Mouse (Mus musculus): ENCODE measurements around the gene Irf4. TPM values are rescaled to one million over a fixed set of nuclear protein-coding genes. Genes with fewer than 3 reads are reported as not detected.

Gene Irf4
- polyA plus RNA-seq, 1 experiment from 2014 or later, result 0.06 TPM

DNA sequence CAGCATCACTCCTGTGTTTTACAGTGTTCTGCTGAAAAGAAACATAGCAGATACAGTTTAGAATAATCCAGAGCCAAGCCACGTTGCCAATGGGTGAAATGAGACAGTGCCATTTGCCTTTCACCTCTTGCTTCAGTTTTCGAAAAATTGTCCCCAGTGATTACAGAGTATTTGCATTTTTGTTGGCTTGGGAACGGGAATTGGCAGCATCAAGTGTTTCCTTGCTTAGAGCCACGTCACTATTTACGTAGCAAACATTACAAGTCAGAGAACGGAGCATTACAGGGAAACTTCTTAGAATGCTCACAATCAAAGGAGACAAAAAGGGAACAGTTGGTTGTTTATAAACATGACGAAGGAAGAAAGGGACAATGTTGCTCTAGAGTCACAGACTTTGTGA lies 3.9 kb upstream of the Irf4 start:
- no peak overlapping the region for H3K9ac ChIP-seq
- no peak overlapping the region for H3K4me2 ChIP-seq
- H3K36me3 ChIP-seq (replicated peaks), result no peaks in the 10 kb centered on the region
- no peaks in the 10 kb centered on the region for H3K9me3 ChIP-seq
- no peak overlapping the region for H3K4me3 ChIP-seq (replicated peaks)
- no peak for ATAC-seq (ENCODE audit: low FRiP score)
- 77% methylated on average over 7 of the region's 7 CpGs for WGBS
- H3K4me1 ChIP-seq, result peaks cover 16% of the 10 kb centered on the region
- no peak overlapping the region for H3K27ac ChIP-seq
- H3K27me3 ChIP-seq, result peaks cover 41% of the 10 kb centered on the region

- Histone ChIP-seq H3K36me3 (replicated peaks) (no peaks in the 10 kb centered on the region), H3K4me2 (no peak overlapping the region), H3K27me3 (peaks cover 61% of the 10 kb centered on the region), H3K9me3 (no peaks in the 10 kb centered on the region), H3K4me3 (replicated peaks) (no peak overlapping the region), H3K4me1 (peaks cover 25% of the 10 kb centered on the region), H3K27ac (no peak overlapping the region), H3K9ac (no peak overlapping the region)
- WGBS, result 78% methylated on average over 5 of the region's 5 CpGs
- no peak for ATAC-seq (ENCODE audit: low FRiP score)
Measured at GRCm38 (mm10) chr13:30747068-30747467, 2.0 kb upstream of the Irf4 start.

GRCm38 (mm10) chr13:30747504-30747903 lies 1.5 kb upstream of the Irf4 start:
- no peak overlapping the region for H3K27ac ChIP-seq
- no peaks in the 10 kb centered on the region for H3K9me3 ChIP-seq
- H3K9ac ChIP-seq, result no peak overlapping the region
- no peaks in the 10 kb centered on the region for H3K36me3 ChIP-seq (replicated peaks)
- no peak overlapping the region for H3K4me3 ChIP-seq (replicated peaks)
- H3K4me1 ChIP-seq, result peaks cover 25% of the 10 kb centered on the region
- H3K27me3 ChIP-seq, result peaks cover 64% of the 10 kb centered on the region
- no peak overlapping the region for H3K4me2 ChIP-seq
- no peak for ATAC-seq (ENCODE audit: low FRiP score)
- WGBS, result 78% methylated on average over 11 of the region's 11 CpGs

- 59% methylated on average over 11 of the region's 11 CpGs for WGBS
Measured at GRCm38 (mm10) chr13:30748321-30748720, 705 bp upstream of the Irf4 start.

DNA sequence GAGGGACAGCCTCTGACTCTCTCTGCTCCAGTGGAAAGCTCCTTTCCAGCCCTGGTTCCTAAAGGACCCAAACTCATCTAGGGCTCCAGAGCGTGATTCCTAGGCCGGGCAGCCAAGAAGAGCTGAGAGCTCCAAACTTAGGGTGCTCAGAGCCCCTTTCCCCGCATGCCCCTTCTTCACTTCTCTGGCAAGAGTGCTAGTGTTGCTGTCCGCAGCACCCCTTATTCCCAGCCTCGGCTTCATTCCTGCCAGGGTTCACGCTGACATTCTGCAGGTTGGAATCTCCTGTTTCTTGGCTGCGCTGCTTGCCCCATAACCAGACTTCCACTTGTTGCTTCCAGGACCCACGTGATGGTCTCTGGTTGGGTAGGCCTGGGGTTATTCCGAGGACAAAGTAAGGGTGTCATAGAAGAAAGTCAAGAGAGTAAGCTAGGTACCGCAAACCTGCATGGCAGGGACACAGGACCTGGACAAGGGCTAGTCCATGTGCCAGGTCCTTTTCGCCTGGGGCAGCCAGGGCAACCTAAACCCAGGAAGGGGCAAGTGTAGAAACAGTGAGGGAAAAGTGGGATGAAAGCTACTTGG lies 623 bp downstream of the Irf4 start:
- H3K36me3 ChIP-seq (replicated peaks), result no peaks in the 10 kb centered on the region
- no peak for ATAC-seq (ENCODE audit: low FRiP score)
- no peak overlapping the region; the same call in 1 of the 2 replicates for H3K9ac ChIP-seq
- H3K4me1 ChIP-seq, result peaks cover 25% of the 10 kb centered on the region
- peak overlapping the region; percentile 68 for H3K4me2 ChIP-seq
- 5% methylated on average over 11 of the region's 11 CpGs for WGBS
- peaks cover 75% of the 10 kb centered on the region for H3K27me3 ChIP-seq
- H3K4me3 ChIP-seq (replicated peaks), result peak overlapping the region; percentile 42
- H3K27ac ChIP-seq, result no peak overlapping the region
- H3K9me3 ChIP-seq, result no peaks in the 10 kb centered on the region

More at GRCm38 (mm10) chr13:30748321-30748720, 705 bp upstream of the Irf4 start:
- Histone ChIP-seq H3K9me3 (no peaks in the 10 kb centered on the region), H3K4me1 (peaks cover 25% of the 10 kb centered on the region), H3K27me3 (peaks cover 73% of the 10 kb centered on the region), H3K4me3 (replicated peaks) (no peak overlapping the region), H3K27ac (no peak overlapping the region), H3K9ac (no peak overlapping the region), H3K4me2 (peak overlapping the region; percentile 68; the same call in 1 of the 2 replicates), H3K36me3 (replicated peaks) (no peaks in the 10 kb centered on the region)
- ATAC-seq (ENCODE audit: low FRiP score), result no peak

DNA sequence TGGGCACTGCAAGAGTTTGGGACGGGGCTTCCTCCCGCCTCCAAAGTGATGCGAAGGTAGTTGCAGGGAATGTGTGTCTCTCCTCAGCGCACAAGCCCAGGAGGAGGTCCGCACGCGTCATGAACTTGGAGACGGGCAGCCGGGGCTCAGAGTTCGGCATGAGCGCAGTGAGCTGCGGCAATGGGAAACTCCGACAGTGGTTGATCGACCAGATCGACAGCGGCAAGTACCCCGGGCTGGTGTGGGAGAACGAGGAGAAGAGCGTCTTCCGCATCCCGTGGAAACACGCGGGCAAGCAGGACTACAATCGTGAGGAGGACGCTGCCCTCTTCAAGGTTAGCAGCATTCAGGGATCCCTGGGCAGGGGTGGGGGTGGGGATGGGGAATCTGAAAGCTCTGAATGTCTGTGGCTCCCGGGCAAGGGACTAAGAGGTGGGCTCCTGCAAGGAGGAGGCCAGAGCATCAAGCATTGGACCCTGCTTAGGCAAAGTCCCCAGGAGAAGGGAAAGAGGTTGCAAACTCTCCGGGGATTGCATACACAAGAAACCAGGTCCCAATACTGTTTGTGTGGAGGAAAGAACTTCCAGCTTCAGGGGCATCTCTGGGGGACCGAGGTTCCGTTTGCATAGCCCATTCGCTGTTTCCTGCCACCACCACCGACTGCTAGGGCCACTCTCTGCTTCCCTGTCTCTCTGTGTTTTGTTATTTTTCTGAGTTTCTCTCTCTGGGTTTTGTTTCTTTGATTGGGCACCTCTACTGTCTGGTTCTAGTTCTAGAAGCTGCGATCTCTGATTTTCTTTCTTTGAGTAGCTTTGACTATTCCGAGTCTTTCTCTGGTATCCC lies 1.7 kb downstream of the Irf4 start:
- WGBS, result 2% methylated on average over 33 of the region's 33 CpGs
- H3K4me1 ChIP-seq, result peaks cover 25% of the 10 kb centered on the region
- no peak overlapping the region for H3K9ac ChIP-seq
- 0 out of 2 replicates have a peak, but pooled peaks have one; percentile 9 for ATAC-seq (ENCODE audit: low FRiP score)
- no peaks in the 10 kb centered on the region for H3K36me3 ChIP-seq (replicated peaks)
- H3K27me3 ChIP-seq, result peaks cover 69% of the 10 kb centered on the region
- H3K4me3 ChIP-seq (replicated peaks), result peak overlapping the region; percentile 36
- H3K4me2 ChIP-seq, result peak overlapping the region; percentile 68
- no peaks in the 10 kb centered on the region for H3K9me3 ChIP-seq
- no peak overlapping the region for H3K27ac ChIP-seq

- Histone ChIP-seq H3K4me3 (replicated peaks) (no peak overlapping the region), H3K9ac (no peak overlapping the region), H3K27me3 (peaks cover 69% of the 10 kb centered on the region), H3K36me3 (replicated peaks) (no peaks in the 10 kb centered on the region), H3K4me2 (no peak overlapping the region), H3K27ac (no peak overlapping the region), H3K4me1 (peaks cover 25% of the 10 kb centered on the region), H3K9me3 (no peaks in the 10 kb centered on the region)
- 22% methylated on average over 6 of the region's 6 CpGs for WGBS
- ATAC-seq (ENCODE audit: low FRiP score), result no peak
Measured at GRCm38 (mm10) chr13:30751304-30751580, 2.2 kb downstream of the Irf4 start.

GRCm38 (mm10) chr13:30752581-30753187 lies 3.7 kb downstream of the Irf4 start:
- peaks cover 25% of the 10 kb centered on the region for H3K4me1 ChIP-seq
- no peaks in the 10 kb centered on the region for H3K36me3 ChIP-seq (replicated peaks)
- 86% methylated on average over 4 of the region's 4 CpGs for WGBS
- H3K4me2 ChIP-seq, result no peak overlapping the region
- no peak overlapping the region for H3K9ac ChIP-seq
- no peaks in the 10 kb centered on the region for H3K9me3 ChIP-seq
- no peak for ATAC-seq (ENCODE audit: low FRiP score)
- H3K27ac ChIP-seq, result no peak overlapping the region
- H3K27me3 ChIP-seq, result peaks cover 59% of the 10 kb centered on the region
- H3K4me3 ChIP-seq (replicated peaks), result no peak overlapping the region

DNA sequence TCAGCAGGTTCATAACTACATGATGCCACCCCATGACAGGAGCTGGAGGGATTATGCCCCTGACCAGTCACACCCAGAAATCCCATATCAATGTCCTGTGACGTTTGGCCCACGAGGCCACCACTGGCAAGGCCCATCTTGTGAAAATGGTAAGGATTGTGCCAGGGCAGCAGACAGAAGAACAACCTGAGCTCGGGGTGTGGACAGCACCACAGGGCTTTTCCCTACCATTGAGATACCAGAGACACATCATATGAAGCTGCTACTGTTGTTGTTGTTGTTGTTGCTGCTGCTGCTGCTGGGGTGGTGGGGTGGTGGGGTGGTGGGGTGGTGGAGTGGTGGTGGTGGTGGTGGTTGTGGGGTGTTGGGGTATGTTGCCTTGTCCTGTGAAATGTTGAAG lies 4.4 kb downstream of the Irf4 start:
- peaks cover 52% of the 10 kb centered on the region for H3K27me3 ChIP-seq
- H3K9me3 ChIP-seq, result no peaks in the 10 kb centered on the region
- H3K27ac ChIP-seq, result no peak overlapping the region
- 84% methylated on average over 3 of the region's 3 CpGs for WGBS
- H3K4me3 ChIP-seq (replicated peaks), result no peak overlapping the region
- H3K36me3 ChIP-seq (replicated peaks), result no peaks in the 10 kb centered on the region
- ATAC-seq (ENCODE audit: low FRiP score), result no peak
- no peak overlapping the region for H3K9ac ChIP-seq
- no peak overlapping the region for H3K4me2 ChIP-seq
- H3K4me1 ChIP-seq, result peaks cover 25% of the 10 kb centered on the region

DNA sequence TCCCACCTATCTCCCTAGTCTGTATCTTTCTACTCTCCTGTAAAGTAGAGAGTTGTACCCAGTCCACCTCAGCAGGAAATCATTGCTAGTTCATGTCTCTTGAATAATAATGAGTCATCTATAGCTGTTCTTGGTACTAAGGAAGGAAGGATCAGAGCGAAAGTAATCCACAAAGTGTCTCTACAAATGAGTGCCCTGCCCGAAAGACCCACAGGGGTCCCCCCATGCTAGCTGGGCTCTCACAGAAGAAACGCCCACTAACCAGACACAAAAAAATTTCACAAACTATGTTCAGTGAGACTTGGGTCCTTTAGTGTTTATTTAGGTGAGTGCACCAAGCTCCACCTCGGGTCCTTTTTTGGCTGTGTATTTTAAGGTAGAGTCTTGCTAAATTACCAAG lies 5.0 kb downstream of the Irf4 start:
- Histone ChIP-seq H3K27me3 (peaks cover 46% of the 10 kb centered on the region), H3K4me1 (peaks cover 20% of the 10 kb centered on the region), H3K27ac (no peak overlapping the region), H3K9me3 (no peaks in the 10 kb centered on the region), H3K4me2 (no peak overlapping the region), H3K9ac (no peak overlapping the region), H3K4me3 (replicated peaks) (no peak overlapping the region), H3K36me3 (replicated peaks) (no peaks in the 10 kb centered on the region)
- no peak for ATAC-seq (ENCODE audit: low FRiP score)
- WGBS, result 79% methylated on average over 4 of the region's 4 CpGs

DNA sequence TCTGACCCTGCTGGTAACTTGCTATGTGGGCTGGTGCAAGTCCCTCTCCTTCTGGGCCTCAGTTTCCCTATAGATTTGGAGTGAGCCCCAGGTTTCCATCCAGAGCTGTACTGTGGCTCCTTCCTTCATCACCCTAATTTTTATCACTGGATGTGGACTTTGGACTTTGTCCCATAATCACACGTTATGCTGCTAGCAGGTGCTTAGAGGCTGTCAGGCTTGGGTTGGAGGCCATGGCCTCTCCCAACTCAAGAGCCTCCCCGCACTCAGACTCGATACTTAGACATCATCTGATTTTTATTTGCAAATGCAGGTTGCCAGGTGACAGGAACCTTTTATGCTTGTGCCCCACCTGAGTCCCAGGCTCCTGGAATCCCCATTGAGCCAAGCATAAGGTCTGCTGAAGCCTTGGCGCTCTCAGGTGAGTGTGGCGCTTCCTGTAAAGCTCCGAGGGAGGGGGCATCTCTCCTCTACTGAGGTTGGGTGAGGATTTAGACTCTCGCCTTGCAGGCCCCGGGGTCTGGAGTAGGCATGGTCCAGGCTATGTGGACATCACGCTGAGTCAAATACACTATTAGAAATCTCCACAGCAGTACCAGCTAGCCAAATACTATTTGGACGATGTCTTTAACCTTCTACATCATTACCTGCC lies 5.9 kb downstream of the Irf4 start:
- no peak overlapping the region for H3K9ac ChIP-seq
- WGBS, result 84% methylated on average over 10 of the region's 10 CpGs
- H3K4me2 ChIP-seq, result no peak overlapping the region

GRCm38 (mm10) chr13:30755577-30755976 lies 6.6 kb downstream of the Irf4 start:
- peaks cover 31% of the 10 kb centered on the region for H3K27me3 ChIP-seq
- H3K36me3 ChIP-seq (replicated peaks), result no peaks in the 10 kb centered on the region
- H3K4me3 ChIP-seq (replicated peaks), result no peak overlapping the region
- H3K9me3 ChIP-seq, result no peaks in the 10 kb centered on the region
- peaks cover 5% of the 10 kb centered on the region for H3K4me1 ChIP-seq
- H3K27ac ChIP-seq, result no peak overlapping the region
- H3K9ac ChIP-seq, result no peak overlapping the region
- ATAC-seq (ENCODE audit: low FRiP score), result no peak
- H3K4me2 ChIP-seq, result no peak overlapping the region
- WGBS, result 78% methylated on average over 3 of the region's 3 CpGs

More for the DNA sequence above, 5.9 kb downstream of the Irf4 start:
- Histone ChIP-seq H3K9me3 (no peaks in the 10 kb centered on the region), H3K27ac (no peak overlapping the region), H3K36me3 (replicated peaks) (no peaks in the 10 kb centered on the region), H3K4me1 (peaks cover 12% of the 10 kb centered on the region), H3K27me3 (peaks cover 37% of the 10 kb centered on the region), H3K4me3 (replicated peaks) (no peak overlapping the region)
- no peak for ATAC-seq (ENCODE audit: low FRiP score)

Data from forebrain, embryonic 12.5 days (tissue).